Mouse (Mus musculus): ENCODE measurements around the gene Serhl.
"Not testable (repeated sequence)": the region's sequence is repeated elsewhere in the genome, so short reads cannot be mapped to it uniquely, and the experiment has no call there.

Gene Serhl

DNA sequence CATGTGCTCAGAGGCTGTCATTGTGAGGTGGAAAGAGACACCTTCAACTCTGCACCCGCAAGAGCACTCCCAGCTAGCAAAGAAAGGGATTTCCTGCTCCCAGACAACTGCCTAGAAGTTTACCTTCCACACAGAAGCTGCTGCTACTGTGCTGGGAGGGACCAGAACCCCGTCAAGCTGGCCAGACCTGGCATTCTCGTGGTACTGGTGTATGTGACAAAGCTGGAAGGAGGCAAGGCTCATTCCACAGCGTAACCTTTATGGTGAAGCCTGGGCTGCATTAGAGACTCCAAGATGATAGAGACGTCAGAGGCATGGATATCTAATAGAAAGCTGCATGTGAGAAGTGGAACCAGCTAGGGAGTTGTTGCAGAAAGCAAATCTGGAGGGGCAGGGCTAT is 35.3 kb downstream of the Serhl start:
- in situ Hi-C loops (cut with MboI, MseI): no loop called here

DNA sequence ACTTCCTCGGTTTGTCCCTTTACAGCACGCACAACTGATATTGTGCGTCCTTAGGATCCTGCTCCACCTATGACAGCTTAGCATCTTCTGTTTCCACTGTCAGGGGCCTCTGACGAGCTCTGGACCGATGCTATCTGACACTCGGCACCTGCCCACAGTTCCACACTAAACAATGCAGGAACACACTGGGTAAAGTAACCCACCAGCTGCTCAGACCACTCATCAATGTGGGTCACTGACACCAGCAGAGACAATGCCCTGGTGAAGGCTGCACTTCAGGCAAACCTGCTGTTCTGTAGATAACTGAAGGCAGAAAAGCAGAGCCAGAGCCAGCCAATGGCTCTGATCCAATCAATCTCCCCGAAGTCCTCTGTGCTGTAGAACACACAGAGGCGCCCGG is 37.3 kb downstream of the Serhl start:
- in situ Hi-C loops (cut with MboI, MseI): no loop called here

DNA sequence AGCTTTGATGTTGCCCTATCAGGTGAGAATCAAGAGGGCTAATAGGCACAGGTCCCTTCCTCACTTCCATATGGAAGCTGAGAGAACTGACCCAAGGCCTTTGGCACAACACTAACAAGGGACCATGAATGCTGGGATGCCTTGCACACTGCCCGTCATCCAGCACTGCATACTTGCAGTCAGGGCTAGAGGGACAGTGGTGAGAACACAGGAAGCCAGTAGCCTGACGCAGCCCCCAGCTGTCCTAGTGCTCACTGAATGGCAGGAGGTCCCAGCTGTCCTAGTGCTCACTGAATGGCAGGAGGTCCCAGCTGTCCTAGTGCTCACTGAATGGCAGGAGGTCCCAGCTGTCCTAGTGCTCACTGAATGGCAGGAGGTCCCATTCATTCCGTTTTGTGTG is 37.7 kb downstream of the Serhl start:
- in situ Hi-C loops (cut with MboI, MseI): not testable (repeated sequence)

- in situ Hi-C loops (cut with MboI, MseI): no loop called here
These were observed 40.4 kb downstream of the Serhl start for GRCm38 (mm10) chr15:83129530-83130231.

- in situ Hi-C loops (cut with MboI, MseI): no loop called here
These were observed 45.4 kb downstream of the Serhl start for GRCm38 (mm10) chr15:83134671-83135070.

- in situ Hi-C loops (cut with MboI, MseI): no loop called here
These were observed 46.3 kb downstream of the Serhl start for GRCm38 (mm10) chr15:83135654-83136053.

DNA sequence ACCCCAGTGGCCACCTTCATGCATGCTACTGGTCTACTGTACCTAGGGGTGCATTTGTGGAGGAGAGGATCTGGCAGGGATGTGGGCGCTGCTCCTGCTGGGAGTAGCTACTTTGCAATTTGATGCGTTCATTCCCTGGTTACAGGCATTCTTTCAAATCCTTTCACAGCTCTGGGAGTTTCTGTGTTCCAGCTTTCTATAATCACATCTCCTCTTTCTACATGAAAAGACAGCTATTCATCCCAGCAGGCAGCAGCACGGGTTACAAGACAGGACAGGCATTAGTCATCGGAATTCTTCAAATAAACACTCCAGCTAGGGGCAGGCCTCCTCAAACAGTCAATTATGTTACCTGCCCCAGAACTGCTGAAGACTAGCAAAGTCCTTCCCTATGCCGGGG is 53.6 kb downstream of the Serhl start:
- in situ Hi-C loops (cut with MboI, MseI): no loop called here

DNA sequence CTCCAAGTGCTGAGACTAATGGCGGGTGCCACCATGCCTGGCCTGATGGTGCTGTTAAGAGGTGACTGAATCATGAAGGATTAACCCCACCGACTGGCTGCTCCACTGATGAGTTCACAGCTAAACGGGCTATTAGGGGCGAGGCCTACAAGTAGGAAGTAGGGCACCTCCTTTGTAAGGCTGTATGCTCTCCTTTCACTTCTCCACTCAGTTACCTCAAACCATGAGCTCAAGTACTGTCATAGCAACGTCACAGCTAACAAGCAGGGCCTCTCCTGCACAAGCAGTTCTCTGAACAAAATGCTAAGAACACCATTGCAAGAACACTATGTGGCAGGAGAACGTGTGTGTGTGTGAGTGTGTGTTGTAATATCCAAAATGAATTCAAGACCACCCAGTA is 56.2 kb downstream of the Serhl start:
- in situ Hi-C loops (cut with MboI, MseI): no loop called here

DNA sequence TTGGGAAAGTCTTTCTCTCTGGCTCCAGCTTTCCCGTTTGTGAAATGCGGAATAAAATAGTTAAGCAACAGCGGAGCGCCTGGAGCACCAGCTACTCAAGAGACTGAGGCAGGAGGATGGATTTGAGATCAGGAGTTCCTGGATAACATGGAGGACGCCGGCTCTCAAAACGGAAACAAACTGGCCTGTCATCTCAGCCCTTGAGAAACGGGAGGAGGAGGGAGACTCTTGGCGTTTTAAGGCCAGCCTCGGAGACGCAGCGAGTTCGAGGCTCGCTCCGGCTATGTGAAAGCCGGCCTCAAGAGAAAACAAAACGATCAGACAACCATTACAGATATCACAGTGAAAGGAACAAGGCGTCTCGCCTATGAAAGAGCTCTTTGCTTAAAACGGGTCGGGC is 59.1 kb downstream of the Serhl start:
- in situ Hi-C loops (cut with MboI, MseI): no loop called here

DNA sequence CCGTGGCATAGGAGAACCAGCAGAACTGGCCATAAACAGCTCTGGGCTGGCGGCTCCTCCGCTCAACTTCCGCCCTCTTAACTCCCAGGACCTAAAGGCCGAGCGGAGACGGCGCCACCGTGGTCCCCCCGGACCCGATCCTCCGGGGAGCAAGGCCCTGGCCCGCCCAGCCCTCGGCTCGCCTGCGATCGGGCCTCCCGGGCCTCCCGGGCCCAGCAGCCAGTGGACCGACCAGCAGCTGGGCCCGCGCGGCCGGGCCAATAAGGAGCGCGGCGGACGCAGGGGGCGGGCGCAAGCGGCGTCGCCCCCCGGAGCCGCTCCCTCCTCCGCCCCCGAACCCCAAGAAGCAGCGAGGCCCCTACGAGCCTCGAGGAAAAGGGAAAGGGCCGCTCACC is 59.5 kb downstream of the Serhl start:
- in situ Hi-C loops (cut with MboI, MseI): no loop called here

GRCm38 (mm10) chr15:83149196-83150072 is 60.1 kb downstream of the Serhl start, which contains the start of gene Poldip3:
TSS of gene Poldip3 (minus strand) at chr15:83149384.
- in situ Hi-C loops (cut with MboI, MseI): no loop called here

DNA sequence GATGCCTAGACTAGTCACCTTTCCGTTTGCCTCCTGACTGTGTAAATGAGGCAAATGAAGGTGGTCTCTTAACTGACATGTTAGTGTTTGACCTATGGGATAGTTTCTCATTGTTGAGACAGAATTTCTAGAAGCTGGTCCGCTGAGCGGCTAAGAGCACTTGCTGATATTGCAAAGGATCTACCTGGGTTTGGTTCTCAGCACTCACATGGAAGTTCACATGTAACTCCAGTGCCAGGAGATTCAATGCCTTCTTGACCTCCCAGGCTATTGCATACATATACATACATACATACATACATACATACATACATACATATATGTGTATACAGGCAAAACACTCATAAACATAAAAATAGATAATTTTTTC is 60.8 kb downstream of the Serhl start:
- in situ Hi-C loops (cut with MboI, MseI): no loop called here

- in situ Hi-C loops (cut with MboI, MseI): no loop called here
These were observed 61.4 kb downstream of the Serhl start for GRCm38 (mm10) chr15:83150694-83151093.

- in situ Hi-C loops (cut with MboI, MseI): no loop called here
These were observed 65.0 kb downstream of the Serhl start for GRCm38 (mm10) chr15:83154309-83154708.

- in situ Hi-C loops (cut with MboI, MseI): no loop called here
These were observed 66.5 kb downstream of the Serhl start for GRCm38 (mm10) chr15:83155672-83156419.

- in situ Hi-C loops (cut with MboI, MseI): no loop called here
These were observed 67.8 kb downstream of the Serhl start for GRCm38 (mm10) chr15:83156929-83157666.

- in situ Hi-C loops (cut with MboI, MseI): no loop called here
These were observed 68.4 kb downstream of the Serhl start for GRCm38 (mm10) chr15:83157667-83158064.

DNA sequence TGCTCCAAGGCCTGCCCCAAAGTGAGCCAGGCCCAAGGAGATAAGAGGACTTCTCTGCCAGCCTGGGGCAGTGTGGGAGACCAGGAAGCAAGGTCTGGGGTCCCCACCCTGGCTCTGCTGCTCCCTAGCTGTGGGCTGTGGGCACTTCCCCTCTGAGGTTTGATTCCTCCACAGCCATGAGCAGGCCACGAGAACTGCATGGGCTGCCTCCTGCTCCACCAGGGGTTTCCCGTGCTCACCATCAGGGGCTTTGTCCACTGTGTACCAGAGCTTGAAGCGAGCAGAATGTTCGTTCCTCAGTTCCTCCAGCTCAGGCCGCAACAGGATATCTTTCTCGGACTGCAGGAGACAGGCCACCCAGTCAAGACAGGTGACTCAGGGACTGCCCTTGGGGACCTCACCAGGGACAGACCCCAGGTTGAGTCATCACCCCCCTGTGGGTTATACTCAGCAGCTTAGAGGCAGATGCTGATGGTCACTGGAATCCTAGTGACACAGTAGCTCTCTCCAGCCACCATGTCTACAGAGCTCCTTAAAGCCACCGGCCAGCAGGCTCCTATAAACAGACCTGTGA is 69.4 kb downstream of the Serhl start:
- in situ Hi-C loops (cut with MboI, MseI): no loop called here

DNA sequence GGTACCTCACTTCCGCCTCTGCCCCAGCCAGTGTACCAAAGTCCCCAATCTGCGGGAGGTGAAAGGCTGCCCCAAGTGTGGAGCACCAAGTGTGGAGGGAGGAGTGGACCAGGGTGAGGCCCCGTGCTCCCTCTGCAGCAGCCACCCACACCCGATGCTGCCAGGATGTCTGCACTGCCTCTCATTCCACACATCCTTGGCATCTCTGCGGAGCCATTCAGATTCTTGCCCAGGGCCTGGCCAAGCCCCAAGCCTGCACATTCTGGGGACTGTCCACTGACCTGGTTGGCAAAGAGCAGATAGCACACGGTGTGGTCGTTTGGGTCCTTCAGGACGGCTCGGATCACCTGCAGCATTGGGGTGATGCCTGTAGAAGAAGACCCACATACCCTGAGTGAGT is 70.5 kb downstream of the Serhl start:
- in situ Hi-C loops (cut with MboI, MseI): no loop called here

DNA sequence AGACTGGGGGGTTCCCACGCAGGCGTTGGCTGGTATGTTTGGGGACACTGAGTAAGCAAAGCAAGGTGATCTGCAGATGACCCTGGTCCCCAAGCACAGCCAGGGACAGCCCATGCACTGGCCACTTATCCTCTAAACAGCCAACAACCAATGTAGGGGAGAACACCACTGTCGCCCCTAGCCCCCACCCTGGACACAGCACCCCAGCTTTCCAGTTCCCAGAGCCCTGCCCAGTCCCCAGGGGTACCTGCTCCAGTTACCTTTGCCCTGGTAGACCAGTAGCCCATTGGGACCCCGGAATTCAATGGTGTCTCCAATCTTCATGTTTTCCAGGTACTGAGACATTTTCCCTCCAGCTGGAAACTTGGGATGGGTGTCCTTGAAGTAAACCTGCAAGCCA is 71.3 kb downstream of the Serhl start:
- in situ Hi-C loops (cut with MboI, MseI): no loop called here

DNA sequence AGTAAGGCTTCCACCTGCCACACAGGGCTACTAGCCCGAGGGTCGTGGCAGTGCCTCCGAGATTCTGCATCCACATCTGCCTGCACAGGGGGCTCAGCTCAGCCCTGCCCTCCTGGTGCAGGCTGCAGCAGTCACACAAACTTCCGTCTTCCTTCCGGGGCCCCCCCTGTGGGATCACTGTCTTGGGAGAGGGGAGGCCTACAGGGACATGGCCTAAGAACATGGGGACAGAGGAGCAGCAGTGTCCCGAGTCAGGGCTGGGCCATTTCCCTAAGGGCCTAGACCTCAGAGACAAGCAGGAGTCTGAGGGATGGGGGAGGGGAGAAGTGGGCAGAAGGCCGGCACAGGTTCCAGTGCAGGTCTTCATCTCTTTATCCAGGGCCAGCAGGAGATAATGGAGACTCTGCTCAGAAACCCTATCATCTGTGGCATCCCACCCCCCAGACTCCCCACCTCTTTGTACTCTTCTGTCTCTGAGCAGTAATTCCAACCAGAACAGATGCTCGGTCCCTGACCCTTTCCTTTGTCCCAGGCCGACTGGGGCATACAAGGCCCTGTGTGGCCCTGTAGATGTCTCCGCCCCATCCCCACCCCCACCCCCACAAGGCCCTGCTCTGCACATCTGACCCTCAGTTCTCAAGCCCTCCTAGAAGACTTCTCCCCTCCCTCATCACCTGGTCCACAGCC is 71.9 kb downstream of the Serhl start:
- in situ Hi-C loops (cut with MboI, MseI): no loop called here

Data from T-helper 1 cell (primary cell).